8 mouse cellular contexts compared by ENCODE assay signal in the genomic region with DNA sequence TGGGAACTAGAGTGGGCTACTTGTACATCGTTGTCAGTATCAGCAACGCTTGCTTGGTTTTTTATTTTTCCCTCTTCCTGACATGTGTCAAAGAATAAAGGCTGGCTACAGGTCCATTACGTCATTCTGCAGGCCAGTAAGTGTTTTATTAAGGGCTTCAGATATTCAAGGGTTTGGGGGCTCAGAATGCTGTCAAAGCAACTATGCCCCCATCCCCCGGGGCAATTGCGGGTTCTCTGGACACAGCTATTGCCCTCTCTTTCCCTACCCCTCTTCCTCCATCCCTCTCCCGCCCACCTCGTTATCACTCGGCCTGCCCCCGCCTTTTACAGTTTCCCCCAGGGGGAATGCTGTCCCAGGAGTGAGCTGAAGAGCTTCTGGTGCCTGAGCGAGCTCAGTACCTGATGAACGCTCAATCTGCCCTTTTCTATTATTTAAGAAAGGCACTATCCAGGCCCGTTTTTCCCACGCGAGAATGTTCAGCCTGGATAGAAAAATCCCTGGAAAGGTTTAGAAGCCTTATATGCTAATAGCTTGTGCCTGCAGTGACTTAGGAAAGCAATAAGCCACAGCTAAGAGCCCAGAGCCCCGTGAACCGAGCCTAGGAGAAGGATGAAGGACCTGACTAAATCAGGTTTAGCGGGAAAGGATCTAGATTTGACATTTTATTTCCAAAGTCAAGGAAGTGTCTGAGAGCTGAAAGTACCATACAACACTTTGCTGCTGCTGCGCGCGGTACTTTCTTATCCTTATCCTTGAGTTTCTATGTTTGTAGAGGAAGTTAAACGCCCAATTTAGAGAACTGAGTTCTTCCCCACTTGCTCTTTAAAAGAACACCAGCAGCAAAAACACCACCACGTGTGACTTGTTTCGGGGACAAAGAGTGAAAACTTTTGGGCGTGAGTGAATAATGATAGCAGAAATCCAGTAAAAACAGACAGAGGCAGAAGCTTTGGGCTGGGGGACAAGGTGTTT. TPM values are rescaled to one million over a fixed set of nuclear protein-coding genes. Genes with fewer than 3 reads are reported as not detected.
A peak's percentile ranks its signal among the peaks of the same experiment; 100 is the strongest.
DNase-seq lines count a peak whose midpoint lies in the region; ATAC-seq lines count a peak whose summit lies in the region.

No protein-coding gene starts in this region.

- H3K36me3 ChIP-seq in lung, embryonic 15.5 days, result no peaks in the 10 kb centered on the region
- H3K36me3 ChIP-seq in forebrain, embryonic 15.5 days, result no peaks in the 10 kb centered on the region
- no peaks in the 10 kb centered on the region for H3K36me3 ChIP-seq in intestine, embryonic 16.5 days (ENCODE audit: control insufficient read depth, insufficient read depth, low read length)
- no peaks in the 10 kb centered on the region for H3K36me3 ChIP-seq in splenic B cell, adult 2 months (ENCODE audit: control insufficient read depth, insufficient read depth, low read length, poor library complexity, severe bottlenecking)

- peak overlapping the region; percentile 54 for H3K4me3 ChIP-seq in lung, embryonic 15.5 days
- H3K4me3 ChIP-seq in forebrain, embryonic 15.5 days, result peak overlapping the region; percentile 56
- peak overlapping the region; percentile 56 for H3K4me3 ChIP-seq in intestine, embryonic 16.5 days (ENCODE audit: low read length)

- no peak overlapping the region for H3K9ac ChIP-seq in lung, embryonic 15.5 days
- peak overlapping the region; percentile 59 for H3K9ac ChIP-seq in forebrain, embryonic 15.5 days (replicated peaks)
- H3K9ac ChIP-seq in intestine, embryonic 16.5 days (ENCODE audit: low read depth, low read length), result no peak overlapping the region

- H3K9me3 ChIP-seq in lung, embryonic 15.5 days, result no peaks in the 10 kb centered on the region
- H3K9me3 ChIP-seq in forebrain, embryonic 15.5 days, result no peaks in the 10 kb centered on the region
- no peaks in the 10 kb centered on the region for H3K9me3 ChIP-seq in intestine, embryonic 16.5 days (ENCODE audit: control insufficient read depth, low read length)

- ATAC-seq in lung, embryonic 15.5 days (ENCODE audit: borderline replicate concordance, extremely low read depth, low FRiP score, low TSS enrichment), result no peak
- peak; percentile 26; the same call in 1 of the 2 replicates for ATAC-seq in forebrain, embryonic 15.5 days (replicated peaks)
- ATAC-seq in intestine, embryonic 16.5 days, result no peak
- ATAC-seq in monocyte, adult 5-6 weeks (replicated peaks; ENCODE audit: insufficient number of reproducible peaks, low FRiP score, low TSS enrichment, poor library complexity, severe bottlenecking), result no peak

- WGBS in lung, embryonic 15.5 days, result 3% methylated on average over 24 of the region's 24 CpGs
- WGBS in forebrain, embryonic 15.5 days, result 2% methylated on average over 24 of the region's 24 CpGs
- WGBS in intestine, embryonic 16.5 days, result 3% methylated on average over 24 of the region's 24 CpGs

- H3K4me1 ChIP-seq in lung, embryonic 15.5 days, result peaks cover 29% of the 10 kb centered on the region
- peaks cover 53% of the 10 kb centered on the region for H3K4me1 ChIP-seq in forebrain, embryonic 15.5 days
- peaks cover 22% of the 10 kb centered on the region for H3K4me1 ChIP-seq in intestine, embryonic 16.5 days (ENCODE audit: control insufficient read depth, insufficient read depth, low read length)

- no peak overlapping the region for H3K27ac ChIP-seq in lung, embryonic 15.5 days
- peak overlapping the region; percentile 60 for H3K27ac ChIP-seq in forebrain, embryonic 15.5 days (replicated peaks)
- H3K27ac ChIP-seq in intestine, embryonic 16.5 days (ENCODE audit: low read length), result no peak overlapping the region

- H3K4me2 ChIP-seq in lung, embryonic 15.5 days, result peak overlapping the region; percentile 99
- peak overlapping the region; percentile 96 for H3K4me2 ChIP-seq in forebrain, embryonic 15.5 days (replicated peaks)
- peak overlapping the region; percentile 92 for H3K4me2 ChIP-seq in intestine, embryonic 16.5 days (ENCODE audit: low read depth, low read length)

- peaks cover 76% of the 10 kb centered on the region for H3K27me3 ChIP-seq in lung, embryonic 15.5 days
- 0 out of 2 replicates have a peak, but pooled peaks cover 9% of the 10 kb centered on the region for H3K27me3 ChIP-seq in forebrain, embryonic 15.5 days
- H3K27me3 ChIP-seq in intestine, embryonic 16.5 days (replicated peaks; ENCODE audit: control insufficient read depth, insufficient read depth, low read length), result peaks cover 45% of the 10 kb centered on the region
- H3K27me3 ChIP-seq in splenic B cell, adult 2 months (ENCODE audit: control insufficient read depth, insufficient read depth, low read length, poor library complexity, severe bottlenecking), result no peaks in the 10 kb centered on the region

- no peak for DNase-seq in lung, postnatal 25 days (ENCODE audit: low spot score)
- DNase-seq in splenic B cell, adult 2 months (ENCODE audit: low read depth, low spot score), result peak; percentile 7
- DNase-seq in ovary, adult 18-20 months (ENCODE audit: low spot score), result no peak
- no peak for DNase-seq in lung, postnatal 36 days

RNA-seq across cellular contexts. Expression of a gene that starts 1.8 kb away (rescaled TPM):
- polyA plus RNA-seq in lung, embryonic 15.5 days (2015; fragmentation: Nextera tagmentation; extraction: Ambion mirVana), result 5.4 and 5.8 TPM in 2 replicates
- 14.5 and 18.3 TPM in 2 replicates for polyA plus RNA-seq in forebrain, embryonic 15.5 days (2015; fragmentation: Nextera tagmentation; extraction: Ambion mirVana)
- 4.1 and 5.9 TPM in 2 replicates for polyA plus RNA-seq in intestine, embryonic 16.5 days (2015; fragmentation: Nextera tagmentation; extraction: Ambion mirVana)
- total RNA-seq in monocyte, adult 5-6 weeks (2017), result 0.19 to 0.75 TPM in 2 of 3 replicates, not detected in the other
